Mouse (Mus musculus) lung, postnatal 25 days (tissue): ENCODE data around the gene Tgds.
"Not testable (repeated sequence)": the region's sequence is repeated elsewhere in the genome, so short reads cannot be mapped to it uniquely, and the experiment has no call there.

ENCODE experiments used
- DNase-seq: peaks from one replicate; pipeline ENCODE4 v3.0.0; 2022; ENCODE audit warnings: low spot score

Tgds gene

GRCm38 (mm10) chr14:118132642-118132977 lies at the start of gene Tgds:
TSS of gene Tgds (minus strand) at chr14:118132755.
- peak; percentile 99 for DNase-seq

- DNase-seq = peak; percentile 30
These were observed 48.2 kb upstream of the Tgds start for GRCm38 (mm10) chr14:118180711-118181177.

GRCm38 (mm10) chr14:118180117-118180557 lies 47.6 kb upstream of the Tgds start:
- peak; percentile 75 for DNase-seq

GRCm38 (mm10) chr14:118179701-118180100 lies 47.1 kb upstream of the Tgds start:
- no peak for DNase-seq

GRCm38 (mm10) chr14:118179251-118179650 lies 46.7 kb upstream of the Tgds start:
- DNase-seq = no peak

- no peak for DNase-seq
These were observed 43.1 kb upstream of the Tgds start for GRCm38 (mm10) chr14:118175694-118176085.

GRCm38 (mm10) chr14:118175071-118175693 lies 42.6 kb upstream of the Tgds start:
- no peak for DNase-seq

GRCm38 (mm10) chr14:118173590-118174203 lies 41.1 kb upstream of the Tgds start:
- no peak for DNase-seq

- DNase-seq = no peak
These were observed 36.2 kb upstream of the Tgds start for GRCm38 (mm10) chr14:118168776-118169175.

- DNase-seq = no peak
These were observed 30.1 kb upstream of the Tgds start for GRCm38 (mm10) chr14:118162640-118163039.

- no peak for DNase-seq
These were observed 29.2 kb upstream of the Tgds start for GRCm38 (mm10) chr14:118161751-118162150.

- peak; percentile 28 for DNase-seq
These were observed 24.6 kb upstream of the Tgds start for GRCm38 (mm10) chr14:118157146-118157545.

GRCm38 (mm10) chr14:118156740-118157139 lies 24.2 kb upstream of the Tgds start:
- DNase-seq = no peak

- DNase-seq = not testable (repeated sequence)
These were observed 23.5 kb upstream of the Tgds start for GRCm38 (mm10) chr14:118156056-118156455.

- no peak for DNase-seq
These were observed 19.7 kb upstream of the Tgds start for GRCm38 (mm10) chr14:118152294-118152651.

- DNase-seq = peak; percentile 29
These were observed 19.2 kb upstream of the Tgds start for GRCm38 (mm10) chr14:118151651-118152293.

GRCm38 (mm10) chr14:118150656-118151551 lies 18.3 kb upstream of the Tgds start:
- DNase-seq = no peak

- DNase-seq = no peak
These were observed 16.0 kb upstream of the Tgds start for GRCm38 (mm10) chr14:118148554-118148953.

GRCm38 (mm10) chr14:118148046-118148445 lies 15.5 kb upstream of the Tgds start:
- no peak for DNase-seq

GRCm38 (mm10) chr14:118142283-118142682 lies 9.7 kb upstream of the Tgds start:
- no peak for DNase-seq

- no peak for DNase-seq
These were observed 4.9 kb upstream of the Tgds start for GRCm38 (mm10) chr14:118137487-118137886.

GRCm38 (mm10) chr14:118136744-118137452 lies 4.3 kb upstream of the Tgds start, which contains the start of gene Gpr180:
TSS of gene Gpr180 (plus strand) at chr14:118137158.
- peak; percentile 97 for DNase-seq
